Mouse (Mus musculus): ENCODE measurements at regions not wholly inside any gene's neighbourhood (a gene's known extent, or its start where the extent isn't known, plus 50 kb on each side); places are given as distances from the start of the nearest gene placed in this dataset.

GRCm38 (mm10) chr14:24757843-24758242 lies 270.9 kb downstream of the Rps24 start:
- no peak for TF ChIP-seq CTCF (conservative IDR thresholded peaks at IDR 0.05; ENCODE audit: low read length)
- TF ChIP-seq POU5F1 (IDR thresholded peaks at IDR 0.05; ENCODE audit: borderline replicate concordance, low read length): no peak
- TF ChIP-seq NANOG (IDR thresholded peaks at IDR 0.05; ENCODE audit: borderline replicate concordance, low read length): no peak
